Mouse (Mus musculus) neural tube, embryonic 14.5 days (tissue): ENCODE data around the gene Rpl21. TPM values are rescaled to one million over a fixed set of nuclear protein-coding genes. Genes with fewer than 3 reads are reported as not detected.

Experiments
- ATAC-seq: fragments of 200-750 bp; cut with Nextera tagmentation; 2 replicates; pipeline ENCODE4 v1.8.0; 2017; ENCODE audit warnings: low read depth, mild to moderate bottlenecking, moderate TSS enrichment, moderate library complexity
- H3K27ac ChIP-seq: fragments of 300-500 bp; sonication (generic); 2 replicates; pipeline ENCODE4 v1.5.1; 2014; ENCODE audit warnings: low read depth, mild to moderate bottlenecking, control low read depth, low read length, moderate library complexity, mixed read lengths
- H3K27me3 ChIP-seq: fragments of 300-500 bp; sonication (generic); 2 replicates; pipeline ENCODE4 v1.6.1; 2014; ENCODE audit warnings: low read length; ENCODE audit not compliant: control insufficient read depth, insufficient read depth
- H3K36me3 ChIP-seq: fragments of 300-500 bp; sonication (generic); 2 replicates; pipeline ENCODE4 v1.6.1; 2014; ENCODE audit warnings: low read length, mixed read lengths; ENCODE audit not compliant: control insufficient read depth, insufficient read depth
- H3K4me1 ChIP-seq: fragments of 300-500 bp; sonication (generic); 2 replicates; pipeline ENCODE4 v1.6.1; 2014; ENCODE audit warnings: low read length; ENCODE audit not compliant: control insufficient read depth, insufficient read depth
- H3K4me2 ChIP-seq: fragments of 300-500 bp; sonication (generic); 2 replicates; pipeline ENCODE4 v1.6.1; 2014; ENCODE audit warnings: mild to moderate bottlenecking, low read depth, low read length, control low read depth
- H3K4me3 ChIP-seq: fragments of 300-500 bp; sonication (generic); 2 replicates; pipeline ENCODE4 v1.5.1; 2014; ENCODE audit warnings: low read depth, low read length, control low read depth, mixed read lengths
- H3K9ac ChIP-seq: fragments of 300-500 bp; sonication (generic); replicated peaks from 2 replicates; pipeline ENCODE4 v1.6.1; 2014; ENCODE audit warnings: low read depth, mild to moderate bottlenecking, control low read depth, low read length, mixed read lengths
- H3K9me3 ChIP-seq: fragments of 300-500 bp; sonication (generic); 2 replicates; pipeline ENCODE4 v1.6.1; 2016; ENCODE audit warnings: low read length; ENCODE audit not compliant: control insufficient read depth
- WGBS: fragments of 180-500 bp; shearing (Covaris S2); extraction: QIAGEN DNeasy Blood & Tissue Kit; methylation state at CpG from one replicate; pipeline ENCODE4 v1.1.7; 2014; 5-methylcytosine and 5-hydroxymethylcytosine counted together
- polyA plus RNA-seq: library from polyadenylated mRNA; unstranded; fragments of >200 nt; fragmentation: Nextera tagmentation; extraction: Ambion mirVana; gene quantifications from 2 replicates; pipeline ENCODE4 v1.2.1, GENCODE M21; 2014

Gene Rpl21
- polyA plus RNA-seq, 1 experiment from 2014 or later: 380 TPM

DNA sequence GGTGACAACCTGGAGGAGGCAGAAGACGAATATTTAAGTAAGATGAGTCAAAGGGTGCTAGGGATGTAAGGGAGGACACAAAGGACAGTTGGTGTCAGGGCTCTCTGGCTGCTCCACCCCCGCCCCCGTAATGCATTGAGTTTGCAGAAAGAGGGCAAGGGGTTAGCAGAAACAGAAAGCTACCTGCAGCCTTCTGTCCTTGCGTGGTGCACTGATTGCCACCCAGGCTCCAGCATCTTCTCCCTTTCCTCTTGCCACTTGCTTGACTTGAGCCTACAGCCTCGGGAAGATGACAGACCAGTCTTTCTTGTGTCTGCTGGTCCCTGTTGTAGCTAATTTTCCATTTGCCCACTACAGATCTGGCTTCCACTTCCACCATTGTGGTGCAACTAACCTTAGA is 7.1 kb downstream of the Rpl21 start:
- no peak overlapping the region for H3K9ac ChIP-seq
- H3K4me3 ChIP-seq: no peak overlapping the region
- peaks cover 31% of the 10 kb centered on the region for H3K36me3 ChIP-seq
- no peak overlapping the region for H3K27ac ChIP-seq
- 0 out of 2 replicates have a peak, but pooled peaks cover 3% of the 10 kb centered on the region for H3K4me1 ChIP-seq
- 47% methylated on average over 5 of the region's 5 CpGs for WGBS
- H3K27me3 ChIP-seq: no peaks in the 10 kb centered on the region
- no peak for ATAC-seq
- no peaks in the 10 kb centered on the region for H3K9me3 ChIP-seq
- H3K4me2 ChIP-seq: no peak overlapping the region

DNA sequence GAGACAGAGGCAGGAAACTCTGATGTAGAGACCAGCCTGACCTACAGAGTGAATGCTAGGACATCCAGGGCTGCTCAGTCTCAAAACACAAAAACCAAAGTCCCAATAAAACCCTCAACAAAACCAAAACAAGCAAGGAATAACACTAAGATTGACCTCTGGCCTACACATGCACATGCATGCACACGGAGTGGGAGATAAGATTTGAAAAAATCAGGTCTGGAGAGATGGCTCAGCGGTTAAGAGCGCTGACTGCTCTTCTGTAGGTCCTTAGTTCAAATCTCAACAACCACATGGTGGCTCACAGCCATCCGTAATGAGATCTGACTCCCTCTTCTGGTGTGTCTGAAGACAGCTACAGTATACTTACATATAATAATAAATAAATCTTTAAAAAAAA is 7.7 kb downstream of the Rpl21 start:
- Histone ChIP-seq H3K9me3 (no peaks in the 10 kb centered on the region), H3K4me1 (no peaks in the 10 kb centered on the region), H3K4me3 (no peak overlapping the region), H3K9ac (no peak overlapping the region), H3K36me3 (peaks cover 26% of the 10 kb centered on the region), H3K27ac (no peak overlapping the region), H3K4me2 (no peak overlapping the region), H3K27me3 (no peaks in the 10 kb centered on the region)
- ATAC-seq: no peak
- 91% methylated on average over 4 of the region's 4 CpGs for WGBS

DNA sequence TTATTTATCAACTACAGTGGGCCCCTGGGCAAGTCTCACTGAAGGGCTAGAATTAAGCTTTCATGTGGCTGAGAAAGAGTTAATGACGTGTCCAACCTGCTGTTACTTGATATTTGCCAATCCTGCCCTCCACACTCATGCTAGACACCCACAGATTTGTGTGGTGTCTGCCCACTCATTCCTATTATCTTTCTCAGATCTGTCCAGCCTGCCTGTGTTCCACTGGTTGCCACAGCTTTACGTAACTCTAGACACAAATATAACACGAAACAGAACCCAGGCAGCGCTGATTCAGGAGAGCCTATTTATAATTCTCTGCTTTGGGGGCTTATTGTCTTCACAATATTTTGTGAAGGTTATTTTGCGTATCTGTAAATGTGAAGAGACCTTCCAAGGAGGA is 8.6 kb downstream of the Rpl21 start:
- Histone ChIP-seq H3K27me3 (no peaks in the 10 kb centered on the region), H3K4me3 (no peak overlapping the region), H3K9me3 (no peaks in the 10 kb centered on the region), H3K36me3 (peaks cover 17% of the 10 kb centered on the region), H3K27ac (no peak overlapping the region), H3K9ac (no peak overlapping the region), H3K4me1 (no peaks in the 10 kb centered on the region), H3K4me2 (no peak overlapping the region)
- 91% methylated on average over 5 of the region's 5 CpGs for WGBS
- no peak for ATAC-seq

DNA sequence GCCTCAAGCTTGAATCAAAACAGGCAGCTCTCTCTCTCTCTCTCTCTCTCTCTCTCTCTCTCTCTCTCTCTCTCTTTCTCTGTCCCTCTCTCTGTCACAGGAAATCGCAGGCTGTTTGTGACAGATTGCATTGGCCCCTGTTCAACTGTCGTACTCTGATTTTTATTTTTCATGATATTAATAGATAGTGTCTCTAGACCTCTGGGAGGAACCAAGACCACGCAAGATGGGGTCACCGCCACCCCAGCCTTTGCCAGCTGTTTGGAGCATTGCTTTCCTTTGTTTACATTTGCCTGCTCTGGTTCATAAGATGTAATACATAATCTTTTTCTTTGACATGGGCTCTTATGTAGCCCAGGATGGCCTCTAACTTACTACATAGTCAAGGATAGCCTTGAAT is 9.3 kb downstream of the Rpl21 start:
- 97% methylated on average over 4 of the region's 4 CpGs for WGBS
- Histone ChIP-seq H3K36me3 (peaks cover 10% of the 10 kb centered on the region), H3K4me2 (no peak overlapping the region), H3K9me3 (no peaks in the 10 kb centered on the region), H3K4me1 (no peaks in the 10 kb centered on the region), H3K4me3 (no peak overlapping the region), H3K27me3 (no peaks in the 10 kb centered on the region), H3K27ac (no peak overlapping the region), H3K9ac (no peak overlapping the region)
- ATAC-seq: no peak

DNA sequence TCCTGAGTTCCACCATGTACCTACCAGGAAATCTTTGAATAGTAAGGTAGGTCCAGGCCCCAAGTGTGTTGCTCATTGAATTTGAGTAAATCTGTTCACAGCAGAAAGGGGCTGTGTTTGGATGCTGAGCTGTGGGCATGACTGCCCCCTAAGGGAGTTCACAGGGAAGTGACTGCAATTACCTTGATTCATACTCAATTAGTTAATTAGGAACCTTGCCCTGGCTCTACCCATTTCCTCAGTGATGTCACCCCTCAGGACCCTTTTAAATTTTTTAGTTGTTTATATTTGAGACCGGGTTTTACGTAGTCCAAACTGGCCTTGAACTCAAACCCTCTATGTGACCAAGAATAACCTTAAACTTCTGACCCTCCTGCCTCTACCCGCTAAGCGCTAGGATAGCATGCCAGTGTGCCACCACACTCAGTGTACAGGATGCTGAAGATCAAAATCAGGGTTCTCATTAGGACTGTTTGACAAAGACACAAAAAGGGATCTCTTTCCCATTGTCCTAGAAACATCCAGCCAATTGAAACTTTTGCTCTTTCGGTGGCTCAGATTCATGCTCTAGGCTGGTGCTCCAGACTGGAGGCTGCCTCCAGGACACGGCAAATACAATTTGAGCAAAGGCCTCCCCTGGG is 11.7 kb downstream of the Rpl21 start:
- Histone ChIP-seq H3K4me3 (peak overlapping the region; percentile 64), H3K9me3 (no peaks in the 10 kb centered on the region), H3K27ac (peak overlapping the region; percentile 44; the same call in 1 of the 2 replicates), H3K9ac (peak overlapping the region; percentile 60), H3K4me1 (no peaks in the 10 kb centered on the region), H3K36me3 (no peaks in the 10 kb centered on the region), H3K4me2 (peak overlapping the region; percentile 99), H3K27me3 (no peaks in the 10 kb centered on the region)
- 8% methylated on average over 6 of the region's 6 CpGs for WGBS
- ATAC-seq: peak; percentile 63

DNA sequence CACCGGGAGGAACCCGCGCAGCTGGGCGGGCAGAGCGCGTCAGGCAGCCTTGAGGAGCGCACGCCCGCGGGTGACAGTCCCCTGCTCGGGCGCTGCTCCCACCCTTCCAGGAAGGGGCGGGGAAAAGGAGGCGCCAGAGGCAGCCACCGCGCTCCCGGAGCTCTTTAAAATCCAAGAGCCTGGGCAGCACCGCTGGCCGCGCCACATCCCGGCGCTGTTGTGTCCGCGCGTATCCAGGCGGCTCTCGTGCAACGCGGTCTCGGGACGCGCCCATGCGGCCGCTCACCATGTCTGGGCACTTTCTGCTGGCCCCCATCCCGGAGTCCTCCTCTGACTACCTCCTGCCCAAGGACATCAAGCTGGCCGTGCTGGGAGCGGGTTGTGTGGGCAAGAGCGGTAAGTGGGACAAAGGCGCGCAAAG is 12.3 kb downstream of the Rpl21 start, which contains the start of gene Rasl11a:
Gene Rasl11a (plus strand): TSS at position 127 of the 421 bp plus-strand sequence.
- peak within 1 kb of the TSS; percentile 60; the same call in 1 of the 2 replicates for H3K27ac ChIP-seq
- no peaks in the 10 kb centered on the region for H3K36me3 ChIP-seq
- H3K9ac ChIP-seq: peak within 1 kb of the TSS; percentile 60
- peak within 1 kb of the TSS; percentile 64 for H3K4me3 ChIP-seq
- no peaks in the 10 kb centered on the region for H3K4me1 ChIP-seq
- H3K9me3 ChIP-seq: no peaks in the 10 kb centered on the region
- under 1% methylated on average over 40 of the region's 40 CpGs for WGBS
- peak within 1 kb of the TSS; percentile 99 for H3K4me2 ChIP-seq
- no peaks in the 10 kb centered on the region for H3K27me3 ChIP-seq
- ATAC-seq: peak; percentile 92

DNA sequence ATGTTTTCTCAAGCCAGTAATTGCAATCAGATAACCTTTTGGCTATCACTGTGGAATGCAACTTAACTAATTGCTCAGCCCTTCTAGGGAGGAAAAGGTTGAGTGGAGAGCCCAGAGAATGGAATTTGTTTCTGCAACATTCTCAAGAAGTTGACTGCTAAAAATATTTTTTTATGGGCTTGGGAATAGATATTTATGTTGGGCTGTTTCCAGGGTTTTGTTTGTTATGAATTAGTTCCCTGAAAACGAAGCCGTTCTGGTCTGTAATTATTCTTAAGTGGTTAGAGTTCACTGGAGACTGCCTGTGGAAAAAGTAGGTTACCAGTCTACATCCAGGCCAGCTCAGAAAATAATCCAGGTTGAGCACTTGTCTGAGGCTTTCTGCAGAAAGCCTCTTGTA is 13.8 kb downstream of the Rpl21 start:
- 71% methylated on average over 2 of the region's 2 CpGs for WGBS
- H3K4me2 ChIP-seq: no peak overlapping the region
- no peak overlapping the region for H3K27ac ChIP-seq
- ATAC-seq: no peak
- no peaks in the 10 kb centered on the region for H3K4me1 ChIP-seq
- no peaks in the 10 kb centered on the region for H3K9me3 ChIP-seq
- H3K36me3 ChIP-seq: no peaks in the 10 kb centered on the region
- no peak overlapping the region for H3K4me3 ChIP-seq
- no peaks in the 10 kb centered on the region for H3K27me3 ChIP-seq
- no peak overlapping the region for H3K9ac ChIP-seq

DNA sequence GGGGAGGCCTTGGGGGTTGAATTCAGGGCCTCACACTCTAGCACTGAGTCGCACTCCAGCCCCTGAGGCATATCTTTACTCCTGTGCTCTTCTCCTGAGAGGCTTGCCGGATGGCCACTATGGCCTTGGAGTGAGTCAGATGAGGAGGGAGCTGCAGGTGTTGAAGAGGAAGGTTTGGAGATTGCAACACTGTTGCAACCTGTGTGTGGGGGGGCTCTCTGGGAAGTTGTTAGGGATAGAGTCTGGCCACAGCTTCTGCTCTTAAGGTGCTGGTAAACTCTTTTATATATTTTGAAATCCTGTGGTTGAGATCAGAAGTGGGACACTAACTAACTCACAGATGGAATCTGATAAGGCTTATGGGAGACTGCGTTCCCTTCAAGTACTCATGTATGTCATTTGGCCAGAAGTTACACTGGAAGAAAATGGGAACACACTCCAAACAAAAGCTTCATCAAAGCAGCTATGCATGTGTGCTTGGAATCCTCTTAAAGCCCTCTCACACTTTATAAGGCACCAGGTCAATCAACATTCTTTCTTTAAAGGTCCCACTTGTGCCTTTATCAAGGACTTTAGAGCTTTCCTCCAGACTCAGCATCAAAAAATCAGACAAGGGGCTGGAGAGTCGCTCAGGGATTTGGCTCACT is 16.4 kb downstream of the Rpl21 start:
- Histone ChIP-seq H3K36me3 (no peaks in the 10 kb centered on the region), H3K27ac (no peak overlapping the region), H3K4me1 (no peaks in the 10 kb centered on the region), H3K4me3 (no peak overlapping the region), H3K9me3 (no peaks in the 10 kb centered on the region), H3K9ac (no peak overlapping the region), H3K4me2 (no peak overlapping the region), H3K27me3 (no peaks in the 10 kb centered on the region)
- no peak for ATAC-seq
- 95% methylated on average over 4 of the region's 4 CpGs for WGBS

DNA sequence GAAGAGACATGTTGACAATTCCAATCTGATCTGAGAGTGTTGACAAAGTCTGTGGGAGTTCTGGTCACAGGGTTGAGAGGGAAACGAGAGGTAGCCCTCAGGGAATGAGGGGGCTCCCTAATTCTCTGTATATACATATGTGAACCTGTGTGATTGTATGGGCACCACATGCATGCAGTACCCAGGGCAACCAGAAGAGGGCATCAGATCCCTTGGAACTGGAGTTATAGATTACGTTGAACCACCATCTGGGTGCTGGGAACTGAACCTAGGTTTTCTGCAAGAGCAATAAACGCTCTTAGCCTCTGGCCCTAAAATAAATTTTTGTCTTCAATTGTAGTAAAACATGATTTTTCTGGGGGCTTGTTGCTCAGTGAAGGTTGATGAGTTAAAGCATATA is 23.4 kb downstream of the Rpl21 start:
- WGBS: 92% methylated on average over 3 of the region's 3 CpGs
- H3K27ac ChIP-seq: no peak overlapping the region

More for the DNA sequence above, 23.4 kb downstream of the Rpl21 start:
- ATAC-seq: no peak
- Histone ChIP-seq H3K9ac (no peak overlapping the region), H3K4me2 (no peak overlapping the region), H3K4me1 (no peaks in the 10 kb centered on the region), H3K36me3 (no peaks in the 10 kb centered on the region), H3K9me3 (no peaks in the 10 kb centered on the region), H3K4me3 (no peak overlapping the region), H3K27me3 (no peaks in the 10 kb centered on the region)
